Mouse (Mus musculus): ENCODE measurements around the gene Dusp15.

Dusp15 gene

DNA sequence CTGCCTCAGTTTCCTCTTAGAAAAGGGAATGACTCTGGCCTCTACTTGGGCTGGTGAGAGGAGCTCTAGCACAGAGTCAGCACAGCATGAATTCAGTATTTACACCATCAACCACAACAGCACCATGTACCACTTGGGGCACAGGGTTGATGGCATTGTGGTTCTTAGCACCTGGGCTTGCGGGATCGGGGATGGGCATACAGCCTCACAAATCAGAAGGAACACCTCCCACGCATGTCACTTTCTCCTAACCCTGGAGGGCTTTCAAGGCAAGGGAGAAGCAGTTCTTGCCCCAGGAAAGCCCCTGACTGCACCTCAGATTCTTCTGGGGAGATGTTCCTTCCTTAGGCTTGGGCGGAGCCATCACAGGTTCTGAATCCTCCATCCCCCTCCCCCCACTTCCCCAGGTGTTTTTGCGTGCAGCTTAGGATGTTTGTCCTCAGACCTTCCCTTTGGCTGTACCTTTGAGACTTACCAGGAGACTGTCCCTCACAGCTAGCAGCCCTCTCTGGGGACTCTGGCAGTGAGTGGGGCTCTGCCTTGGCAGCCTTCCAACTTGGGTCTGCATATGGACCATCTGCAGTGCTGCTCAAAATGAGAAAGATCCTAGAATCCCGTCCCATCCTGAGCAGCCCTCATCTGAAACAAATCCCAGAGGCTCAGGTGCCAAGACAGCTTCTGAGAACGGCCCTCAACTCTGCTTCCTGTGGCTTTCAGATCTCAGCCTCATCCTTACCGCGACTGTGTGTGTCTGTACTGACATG, 45.0 kb downstream of the Dusp15 start:
- no peak for DNase-seq (ENCODE audit: low spot score in 2 of 2)

DNA sequence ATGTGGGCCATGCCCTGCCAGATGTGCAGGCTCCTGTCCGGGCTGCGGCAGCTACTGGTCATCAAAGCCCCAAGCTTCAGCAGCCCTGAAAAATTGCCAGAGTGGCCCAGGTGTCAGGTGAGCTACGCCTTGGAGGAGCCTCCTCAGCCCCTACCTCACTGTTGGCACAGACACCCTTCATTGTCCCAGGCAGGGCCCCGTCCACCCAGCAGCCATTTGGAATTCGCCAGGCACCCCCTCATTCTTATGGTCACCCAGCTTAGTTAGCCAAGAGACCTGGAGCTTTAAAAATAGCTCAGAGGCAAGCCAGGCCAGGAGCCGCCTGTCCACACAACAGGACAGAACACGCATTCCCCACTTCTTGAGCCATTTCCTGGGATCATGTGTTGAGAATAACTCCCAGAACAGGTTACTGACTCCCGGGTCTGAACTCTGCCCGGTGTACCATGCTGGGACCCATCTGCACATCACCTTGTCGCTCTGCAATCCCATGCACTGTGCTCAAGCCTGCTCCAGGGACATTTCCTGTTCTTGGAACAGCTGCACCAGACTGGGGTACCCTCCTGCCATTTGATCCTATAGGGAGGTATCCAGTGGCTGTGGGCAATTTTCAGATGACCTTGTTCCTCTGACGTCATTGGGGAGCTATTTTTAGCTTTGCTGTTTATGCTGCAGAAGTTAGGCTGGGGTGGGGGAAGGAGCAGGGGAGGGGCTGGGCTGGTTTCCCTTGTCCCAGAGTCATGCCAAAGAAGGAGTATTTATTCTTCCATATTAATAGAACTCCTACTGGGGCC, 46.3 kb downstream of the Dusp15 start:
- DNase-seq (ENCODE audit: low spot score in 2 of 2) = no peak

DNA sequence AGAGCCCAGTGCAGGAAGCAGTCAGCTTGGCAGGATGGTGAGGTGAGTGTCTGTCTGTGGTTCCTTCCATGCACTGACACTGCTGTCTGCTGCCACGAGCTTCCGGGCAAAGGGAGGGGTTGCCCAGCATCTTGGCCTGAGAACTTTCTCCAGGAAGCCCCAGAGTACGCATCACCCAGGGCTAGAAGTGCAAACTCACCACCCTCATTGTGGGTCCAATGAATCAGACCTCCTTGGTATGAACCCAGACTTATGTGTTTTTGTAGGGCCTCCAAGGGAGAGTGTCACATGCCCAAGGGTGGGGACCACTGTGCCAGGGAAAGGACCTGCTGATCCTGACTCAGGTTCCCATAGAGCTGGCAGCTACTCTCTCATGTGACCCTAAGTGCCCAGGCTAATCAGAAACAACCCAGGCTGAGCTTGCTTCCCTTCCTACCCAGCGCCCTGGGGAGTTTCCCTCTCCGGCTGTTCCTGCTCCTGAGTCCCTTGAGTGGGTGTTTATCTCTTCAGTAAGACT, 47.3 kb downstream of the Dusp15 start:
- DNase-seq (ENCODE audit: low spot score in 2 of 2) = no peak

GRCm38 (mm10) chr2:152903586-152903985, 47.9 kb downstream of the Dusp15 start:
- DNase-seq (ENCODE audit: low spot score in 2 of 2) = no peak

DNA sequence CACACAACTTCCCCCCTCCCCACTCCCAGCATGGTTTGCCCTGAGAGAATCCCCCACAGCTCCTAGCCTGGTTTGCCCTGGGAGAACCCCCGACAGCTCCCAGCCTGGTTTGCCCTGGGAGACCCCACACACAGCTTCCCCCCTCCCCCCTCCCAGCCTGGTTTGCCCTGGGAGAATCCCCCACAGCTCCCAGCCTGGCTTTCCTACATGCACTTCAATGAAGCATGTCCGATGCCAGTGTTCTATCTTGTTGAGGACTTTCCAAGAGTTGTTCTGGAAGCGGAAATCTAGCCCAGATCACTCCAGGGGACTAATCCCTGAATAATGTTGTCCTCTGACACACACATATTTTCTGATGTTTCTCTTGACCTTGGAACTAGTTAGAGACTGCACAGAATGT, 48.8 kb downstream of the Dusp15 start:
- DNase-seq (ENCODE audit: low spot score in 2 of 2) = no peak

DNA sequence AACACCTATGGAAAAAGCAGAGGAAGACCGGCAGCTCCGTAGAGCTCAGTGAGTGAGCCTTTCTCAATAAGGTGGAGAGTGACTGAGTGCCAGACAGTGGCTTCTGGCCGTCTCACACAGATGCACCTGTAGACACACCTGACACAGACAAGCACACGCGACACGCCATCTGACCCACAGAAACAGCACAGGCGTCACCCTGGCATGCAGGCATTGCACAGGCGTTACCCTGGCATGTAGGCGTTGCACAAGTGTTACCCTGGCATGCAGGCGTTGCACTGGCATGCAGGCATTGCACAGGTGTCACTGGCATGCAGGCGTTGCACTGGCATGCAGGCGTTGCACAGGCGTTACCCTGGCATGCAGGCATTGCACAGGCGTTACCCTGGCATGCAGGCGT, 50.2 kb downstream of the Dusp15 start:
- no peak for DNase-seq (ENCODE audit: low spot score in 2 of 2)

DNA sequence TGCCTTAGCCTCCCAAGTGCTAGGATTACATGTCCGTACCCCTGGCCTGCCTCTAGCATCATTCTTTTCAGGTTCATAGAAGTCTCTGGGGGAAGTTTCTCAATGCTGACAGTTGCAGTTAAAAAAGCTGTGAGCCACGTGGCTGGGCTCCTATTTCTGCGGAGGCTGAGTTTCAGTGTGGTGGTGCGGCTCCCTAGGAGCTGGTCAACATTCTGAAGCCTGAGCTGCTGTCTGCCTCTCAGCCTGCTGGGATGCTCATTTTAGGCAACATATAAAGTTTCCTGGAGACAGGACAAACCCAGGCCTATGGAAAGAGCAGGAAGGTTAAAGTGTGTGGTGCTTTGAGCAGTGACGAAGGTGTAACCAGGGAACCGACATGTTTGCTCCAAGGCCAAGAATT, 52.5 kb downstream of the Dusp15 start:
- DNase-seq (ENCODE audit: low spot score in 2 of 2) = no peak

DNA sequence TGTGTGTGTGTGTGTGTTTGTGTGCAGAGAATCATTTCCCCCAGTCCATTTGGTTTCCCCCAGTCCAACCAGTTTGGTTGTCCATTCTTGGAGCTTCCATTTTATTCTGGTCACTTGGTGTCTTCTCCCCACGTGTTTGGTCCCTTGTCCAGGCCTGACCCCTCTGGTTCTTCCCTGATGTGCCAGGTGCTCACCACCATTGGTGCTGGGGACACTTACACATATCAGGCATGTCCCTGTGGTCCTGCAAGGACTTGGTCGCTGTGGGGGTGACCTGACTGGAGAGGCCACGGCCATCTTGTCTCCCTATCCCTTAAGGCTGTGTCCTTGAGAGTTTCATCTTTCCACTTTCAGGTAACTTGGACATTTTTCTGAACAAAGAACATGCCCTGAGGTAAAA, 54.6 kb downstream of the Dusp15 start:
- DNase-seq (ENCODE audit: low spot score in 2 of 2) = no peak

DNA sequence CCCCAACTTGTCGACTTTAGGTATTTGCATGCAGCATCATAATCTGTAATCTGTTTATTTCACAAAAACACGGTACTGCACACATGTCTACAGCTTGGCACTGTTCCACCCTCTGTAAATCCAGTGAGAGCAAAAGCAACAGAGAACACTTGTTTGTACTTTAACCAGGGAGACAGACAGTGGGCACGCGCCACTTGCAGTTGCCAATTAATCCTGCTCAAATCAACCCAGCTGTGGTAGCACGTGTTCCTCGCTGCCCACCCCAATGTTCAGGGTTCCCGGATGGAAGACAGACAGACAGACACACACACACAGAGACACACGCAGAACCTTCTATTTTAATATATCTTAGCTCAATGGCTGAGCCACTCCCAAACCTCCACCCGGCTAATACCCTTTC, 55.7 kb downstream of the Dusp15 start:
- DNase-seq (ENCODE audit: low spot score in 2 of 2) = no peak
